Mouse (Mus musculus) right cerebral cortex, postnatal 10 days (tissue): Measurements from ENCODE around the gene D630039A03Rik.
A peak's percentile ranks its signal among the peaks of the same experiment; 100 is the strongest.

Experiments used
- DNase-seq, 2 experiments: peaks; one replicate each; pipeline ENCODE4 v3.0.0; 2021; ENCODE audit warnings: low spot score in 2 of 2

The D630039A03Rik gene

DNA sequence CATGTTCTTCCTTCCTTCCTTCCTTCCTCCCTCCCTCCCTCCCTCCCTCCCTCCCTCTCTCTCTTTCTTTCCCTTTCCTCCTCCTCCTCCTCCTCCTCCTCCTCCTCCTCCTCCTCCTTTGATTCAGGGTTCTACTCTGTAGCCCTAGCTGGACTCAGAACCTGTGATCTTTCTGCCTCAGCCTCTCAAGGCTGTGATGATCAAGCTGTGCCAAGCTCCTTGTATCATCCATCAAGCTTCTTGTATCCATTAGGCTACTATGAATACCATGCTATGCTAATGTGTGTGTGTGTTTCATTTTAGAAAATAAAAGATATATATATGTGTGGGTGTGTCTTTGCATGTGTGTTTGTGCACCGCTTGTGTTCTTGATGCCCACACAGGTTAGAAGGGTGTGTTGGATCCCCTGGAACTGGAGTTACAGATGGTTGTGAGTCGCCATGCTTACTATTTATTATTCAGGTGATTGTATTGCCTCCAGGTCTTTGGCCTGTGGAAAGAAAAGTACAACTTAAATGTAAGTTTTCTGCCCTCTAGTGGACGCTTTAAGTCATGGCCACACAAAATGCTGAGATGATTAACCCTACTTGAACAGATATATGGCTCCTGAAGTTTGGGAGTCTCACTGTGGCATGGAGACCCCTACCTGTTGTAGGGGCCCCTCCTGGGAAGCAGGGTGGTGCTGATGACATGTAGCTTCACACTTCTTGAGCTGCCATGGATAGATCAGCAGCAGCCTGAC, 11.5 kb upstream of the D630039A03Rik start:
- DNase-seq, result no peak

DNA sequence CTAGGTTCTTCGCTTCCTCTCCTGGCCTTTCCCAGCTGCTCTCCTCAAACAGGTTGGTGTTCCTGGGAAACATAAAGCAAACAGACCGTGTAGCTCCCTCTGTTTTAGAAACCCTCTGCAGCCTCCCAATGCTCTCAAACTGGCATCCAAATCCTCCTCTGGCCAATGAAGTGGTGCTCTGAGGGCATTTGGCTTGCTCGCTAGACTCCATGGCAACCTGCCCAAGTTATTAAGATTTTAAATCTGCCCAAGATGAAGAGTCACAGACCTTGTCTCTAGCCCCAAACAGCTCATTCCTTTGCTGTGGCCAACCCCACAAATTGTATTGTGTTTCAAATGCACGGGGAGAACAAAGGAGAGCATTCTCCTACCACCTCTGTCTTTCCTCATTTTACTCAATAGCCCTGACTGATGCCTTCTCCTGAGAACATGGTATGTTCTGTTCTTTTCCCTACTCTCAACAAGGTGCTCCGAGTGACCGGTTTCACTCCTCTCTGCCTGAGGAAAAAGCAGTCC, 8.5 kb upstream of the D630039A03Rik start:
- no peak for DNase-seq

DNA sequence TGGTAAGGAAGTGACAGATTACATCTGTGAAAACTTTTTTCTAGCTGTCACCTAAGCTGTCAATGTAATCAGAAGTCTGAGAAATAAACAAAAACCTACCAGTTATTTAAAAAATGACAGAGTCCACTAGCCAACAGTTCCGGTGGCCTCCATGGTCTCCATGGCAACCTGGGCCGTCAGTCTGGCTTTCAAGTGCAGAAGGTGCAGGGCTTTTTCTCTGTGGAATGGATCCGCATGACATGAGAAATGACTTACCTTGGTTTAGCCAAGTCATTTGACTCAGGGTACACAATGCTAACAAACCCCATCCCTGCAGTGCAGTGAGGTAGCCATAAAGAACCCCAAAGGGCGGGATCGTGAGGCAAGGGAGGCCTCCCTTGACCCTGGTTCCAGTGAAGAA, 6.1 kb upstream of the D630039A03Rik start:
- no peak for DNase-seq

DNA sequence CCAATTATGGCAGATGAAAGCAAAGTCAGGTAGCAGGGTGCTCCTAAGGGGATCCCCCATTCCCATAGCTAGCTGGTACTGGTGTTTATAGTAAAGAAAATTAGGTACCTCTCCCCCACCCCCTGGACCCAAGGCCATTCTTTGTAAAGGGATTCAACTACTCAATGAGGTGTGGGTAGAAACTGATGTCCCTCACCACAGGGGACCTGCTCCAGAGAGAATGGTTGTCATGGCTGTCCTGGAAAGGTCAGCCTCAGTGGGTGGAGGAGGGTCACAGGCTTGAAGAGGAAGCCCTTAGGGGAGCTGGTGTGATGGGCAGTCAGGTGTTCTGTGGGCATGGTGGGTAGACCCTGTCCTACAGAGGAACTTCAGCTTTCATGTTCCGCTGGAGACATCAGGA, 4.4 kb upstream of the D630039A03Rik start:
- DNase-seq, result no peak

DNA sequence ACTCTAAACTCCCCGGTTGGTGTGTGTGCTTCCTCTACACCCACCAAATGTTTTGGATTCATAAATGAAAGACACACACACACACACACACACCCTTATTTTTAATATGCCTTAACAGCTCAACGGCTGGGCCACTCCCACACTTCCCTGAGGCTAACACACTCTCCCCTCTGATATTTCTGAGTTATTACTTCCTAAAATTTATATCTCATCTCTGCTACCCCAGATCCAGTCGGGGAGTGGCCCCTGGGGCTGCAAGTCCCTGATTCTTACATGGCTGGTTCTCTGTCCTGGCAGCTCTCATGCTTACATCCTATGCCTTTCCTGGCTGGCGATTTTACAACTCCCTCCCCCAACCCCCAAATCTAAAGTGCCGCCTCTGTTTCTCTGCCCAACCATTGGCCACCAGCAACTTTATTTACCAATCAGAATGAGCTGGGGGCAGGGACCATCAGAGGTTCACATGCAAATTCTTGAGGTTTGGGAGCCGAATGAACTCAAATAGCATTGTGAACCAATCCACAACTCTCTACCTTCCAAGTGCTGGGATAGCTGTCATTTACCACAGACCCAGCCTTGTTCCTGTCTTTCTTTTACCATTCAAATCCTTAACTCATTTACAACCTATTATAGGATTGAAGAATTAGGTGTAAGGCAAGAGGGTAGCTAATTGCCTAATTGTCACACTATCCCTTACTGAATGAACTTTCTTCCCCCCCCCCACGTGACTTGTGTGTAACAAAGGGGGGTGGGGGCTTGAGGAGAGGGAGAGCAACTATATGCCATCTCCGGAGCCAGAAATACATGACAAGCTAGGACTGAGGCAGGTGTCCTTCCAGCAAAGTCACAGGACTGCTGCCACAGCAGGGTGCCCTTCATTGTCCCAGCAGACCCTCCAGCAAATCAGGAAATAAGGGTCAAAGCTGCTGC, 3.7 kb upstream of the D630039A03Rik start:
- DNase-seq, result no peak

DNA sequence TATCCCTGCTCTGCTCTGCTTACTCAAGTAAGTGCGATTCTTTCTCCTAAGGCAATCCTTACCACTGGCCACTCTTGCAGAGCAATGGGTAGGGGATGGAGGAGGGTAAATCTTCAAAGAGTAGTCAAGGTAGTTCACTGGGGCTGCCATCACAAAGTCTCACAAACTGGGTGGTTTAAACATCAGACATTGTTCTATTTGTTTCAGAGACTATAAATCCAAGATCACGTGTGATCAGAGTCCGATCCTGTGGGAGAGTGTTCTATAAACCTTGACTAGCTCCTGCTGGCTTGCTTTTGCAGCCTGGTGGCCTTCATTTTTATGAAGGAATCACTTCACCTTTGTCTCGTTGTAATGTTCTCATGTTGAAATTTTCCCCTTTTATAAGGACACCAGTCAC, 614 bp upstream of the D630039A03Rik start:
- DNase-seq, result no peak

DNA sequence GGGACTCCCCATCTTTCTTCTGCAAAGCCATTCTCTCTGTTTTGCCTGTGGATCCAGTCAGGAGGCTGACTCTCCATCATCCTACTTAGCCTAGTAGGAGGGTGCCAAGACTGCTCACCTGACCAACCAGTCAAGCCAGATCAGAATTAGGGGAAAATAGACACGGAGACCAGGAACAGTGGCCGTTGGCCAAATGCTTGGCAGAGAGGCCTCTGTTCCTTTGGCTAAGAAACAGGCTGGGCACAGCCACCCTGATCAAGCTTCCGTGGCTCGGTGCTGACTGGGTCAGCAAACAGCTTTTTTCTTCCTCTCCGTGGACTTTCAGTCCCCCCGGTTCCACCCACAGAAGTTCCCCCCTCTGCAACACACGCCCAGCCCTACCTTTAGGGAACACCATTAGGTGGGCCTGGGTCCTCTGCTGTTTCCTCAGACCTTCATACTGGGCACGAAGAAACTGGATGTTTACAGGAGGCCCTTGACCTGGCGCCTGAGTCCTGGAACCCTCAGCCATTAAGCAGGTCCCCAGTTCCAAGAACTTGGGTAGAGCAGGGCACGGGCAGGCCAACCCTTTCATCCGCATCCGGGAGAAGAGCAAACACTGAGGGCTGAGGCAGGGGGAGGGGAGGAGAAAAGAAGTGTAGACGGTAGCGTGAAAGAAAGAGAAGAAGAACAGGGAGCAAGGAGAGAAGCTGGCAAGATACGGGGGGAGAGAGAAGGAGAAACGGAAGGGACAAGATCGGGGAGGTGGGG, 706 bp downstream of the D630039A03Rik start:
- peak; percentile 55 to 70 for DNase-seq

DNA sequence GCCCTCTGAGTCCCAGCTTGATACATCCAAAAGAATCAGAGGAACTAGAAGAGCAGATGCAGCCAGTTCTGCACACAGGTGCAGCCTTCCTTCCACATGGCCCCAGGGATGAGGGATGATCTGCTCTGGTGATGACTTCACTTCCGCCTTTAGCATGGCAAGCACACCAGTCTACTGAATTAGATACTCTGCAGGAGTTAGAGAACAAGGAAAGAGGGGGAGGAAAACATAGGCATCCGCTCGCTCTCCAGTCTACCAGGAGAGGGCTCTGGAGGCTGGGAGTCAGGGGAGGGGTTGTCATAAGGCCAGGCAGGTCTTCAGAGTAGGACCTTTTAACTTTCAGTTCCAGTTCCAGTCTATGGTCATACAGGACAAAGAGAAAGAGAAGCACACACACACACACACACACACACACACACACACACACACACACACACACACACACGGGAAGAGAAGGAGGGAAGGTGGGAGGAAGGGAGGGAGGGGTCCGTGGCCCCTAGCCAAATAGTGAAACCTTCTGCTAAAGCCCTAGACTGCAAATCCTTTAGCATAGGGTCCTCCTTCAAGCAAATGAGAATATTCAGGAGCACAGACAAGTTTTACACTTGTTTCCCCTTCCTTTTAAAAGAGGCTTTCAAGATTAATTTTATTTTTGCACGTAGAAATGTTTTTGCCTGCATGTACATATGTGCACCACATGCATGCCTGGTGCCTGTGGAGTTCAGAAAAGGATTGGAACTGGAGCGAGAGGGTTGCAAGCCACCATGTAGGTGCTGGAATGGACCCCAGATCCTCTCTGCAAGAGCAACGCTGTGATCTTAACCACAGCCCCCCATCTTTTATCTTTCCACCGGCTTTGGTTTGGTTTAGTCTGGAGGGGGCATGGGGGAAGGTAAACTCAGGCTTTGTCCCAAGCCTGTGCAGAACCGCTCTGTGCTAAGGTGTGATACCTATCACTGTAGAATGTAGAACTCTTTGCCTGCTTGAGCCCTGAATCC, 1.6 kb downstream of the D630039A03Rik start:
- no peak for DNase-seq

DNA sequence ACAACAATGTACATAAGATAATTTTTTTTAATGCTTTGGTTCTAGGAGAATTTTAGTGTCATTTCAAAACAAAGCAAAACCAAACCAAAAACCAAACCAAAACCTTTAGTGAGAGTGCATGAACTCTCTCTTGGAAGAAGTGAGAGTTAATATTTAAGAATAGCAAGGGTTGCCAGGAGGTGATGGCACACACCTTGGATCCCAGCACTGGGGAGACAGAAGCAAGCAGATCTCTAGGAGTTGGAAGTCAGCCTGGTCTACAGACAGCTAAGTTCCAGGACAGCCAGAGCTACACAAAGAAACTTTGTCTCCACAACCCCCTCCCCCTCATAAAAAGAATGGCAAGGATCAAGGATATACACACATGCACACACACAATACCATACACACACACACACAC, 3.1 kb downstream of the D630039A03Rik start:
- DNase-seq, result no peak

DNA sequence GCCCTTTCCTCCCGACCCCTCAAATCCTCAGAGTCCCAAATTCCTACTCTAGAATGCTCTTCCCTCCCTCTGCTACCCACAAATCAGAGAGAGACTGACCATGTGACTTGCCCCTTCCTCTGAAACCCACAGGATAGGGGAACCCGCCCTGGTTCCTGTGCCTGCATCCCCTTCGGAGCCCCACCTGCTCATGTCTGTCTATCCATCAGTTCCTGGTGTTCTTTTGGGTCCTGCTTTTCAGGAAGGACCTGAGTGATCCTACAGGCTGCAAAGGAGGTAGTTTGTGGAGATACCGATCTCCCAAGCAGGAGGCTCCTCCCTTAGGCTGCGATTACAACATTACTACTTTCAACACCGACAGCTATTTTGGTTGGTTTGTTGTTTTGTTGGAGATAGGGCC, 7.2 kb downstream of the D630039A03Rik start:
- no peak for DNase-seq

DNA sequence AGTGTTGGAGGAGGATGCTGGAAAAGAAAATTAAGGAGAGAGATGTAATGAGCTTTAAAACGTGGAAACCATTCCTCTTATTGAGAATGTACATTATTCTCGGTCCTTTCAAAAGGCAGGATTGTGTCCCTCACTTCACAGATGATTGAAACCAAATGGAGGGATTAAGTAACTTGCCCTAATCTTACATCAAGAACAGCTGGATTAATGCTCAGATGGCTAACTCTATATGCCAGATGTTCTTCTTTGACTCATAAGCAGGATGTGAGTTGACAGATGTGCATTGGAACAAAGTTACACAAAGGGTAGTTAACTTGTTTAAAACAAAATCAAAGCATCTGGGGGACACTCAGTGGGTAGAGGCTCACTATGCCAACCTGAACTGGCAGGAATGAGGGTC, 9.4 kb downstream of the D630039A03Rik start:
- DNase-seq, result no peak

DNA sequence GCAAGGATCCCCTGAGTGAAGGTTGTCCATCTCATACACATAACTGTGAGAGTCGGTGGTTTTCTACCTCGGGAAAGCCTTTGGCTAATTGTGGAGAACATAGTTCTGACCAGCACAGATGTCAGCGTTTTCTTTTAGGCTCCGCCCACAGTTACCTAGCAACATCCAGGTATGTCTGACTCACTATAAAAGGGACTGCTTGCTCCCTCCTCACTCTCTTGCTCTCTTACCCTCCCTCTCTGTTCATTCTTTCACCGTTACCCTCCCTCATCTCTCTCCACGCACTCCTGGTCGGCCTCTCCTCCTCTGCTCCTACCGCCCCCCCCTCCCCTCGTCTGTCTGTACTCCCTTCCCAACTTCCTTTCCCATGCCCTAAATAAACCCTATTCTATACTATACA, 11.5 kb downstream of the D630039A03Rik start:
- DNase-seq, result no peak

DNA sequence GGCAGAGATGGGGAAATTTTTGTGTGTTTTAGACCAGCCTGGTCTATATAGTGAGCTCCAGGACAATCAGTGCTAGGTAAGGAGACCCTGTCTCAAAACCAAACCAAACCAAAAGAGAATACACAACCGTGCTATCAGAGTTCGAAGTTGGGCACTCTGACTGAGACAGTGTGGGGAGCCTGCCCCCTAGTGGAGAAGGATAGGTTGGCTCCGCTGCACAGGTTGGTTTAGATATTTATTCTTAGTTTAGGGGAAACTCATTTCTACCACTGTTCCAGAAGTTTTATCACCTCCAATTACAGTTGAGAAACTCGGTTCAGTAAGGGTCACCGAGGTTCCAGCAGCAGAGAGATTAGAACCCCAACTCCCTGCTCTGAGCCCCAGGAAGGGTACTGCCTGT, 11.9 kb downstream of the D630039A03Rik start:
- peak; percentile 58 to 77 for DNase-seq

DNA sequence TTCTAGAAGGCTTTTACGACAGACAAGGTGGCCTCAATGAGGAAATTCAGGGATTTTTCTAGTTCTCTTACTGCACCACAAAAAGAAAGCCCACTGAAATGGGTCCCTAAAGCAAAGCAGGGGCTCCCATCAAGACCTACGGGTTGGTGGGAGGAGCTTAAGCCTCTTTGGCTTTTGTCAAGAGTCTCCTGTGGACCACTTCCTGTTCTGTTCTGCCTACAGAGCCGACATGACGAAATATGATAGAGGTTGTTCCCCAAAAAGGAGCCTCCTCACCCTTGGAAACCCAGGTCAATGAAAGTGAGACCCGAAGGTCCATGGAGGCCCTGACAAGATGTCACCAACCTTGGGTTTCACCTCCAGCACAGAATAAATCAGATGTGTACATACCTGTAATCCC, 13.5 kb downstream of the D630039A03Rik start:
- no peak for DNase-seq

DNA sequence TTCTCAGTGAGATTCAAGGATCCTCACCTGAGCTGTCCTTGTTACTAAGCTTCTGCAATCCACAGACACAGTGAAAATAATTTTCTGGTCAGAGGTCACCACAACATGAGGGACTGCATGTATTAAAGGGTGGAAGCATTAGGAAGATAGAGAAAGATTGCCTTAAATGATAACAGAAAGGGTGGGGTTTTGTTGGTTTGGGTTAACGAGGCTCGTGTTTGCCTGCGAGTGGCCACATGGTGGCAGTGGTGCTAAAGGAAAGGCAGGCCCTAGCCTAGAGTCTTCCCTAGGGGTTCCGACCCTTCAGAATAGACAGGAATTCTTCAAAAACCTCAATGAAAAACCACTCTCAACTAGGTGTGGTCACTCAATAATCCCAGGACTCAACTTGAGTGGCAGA, 14.9 kb downstream of the D630039A03Rik start:
- peak in 1 of 2 experiments; percentile 63 for DNase-seq

DNA sequence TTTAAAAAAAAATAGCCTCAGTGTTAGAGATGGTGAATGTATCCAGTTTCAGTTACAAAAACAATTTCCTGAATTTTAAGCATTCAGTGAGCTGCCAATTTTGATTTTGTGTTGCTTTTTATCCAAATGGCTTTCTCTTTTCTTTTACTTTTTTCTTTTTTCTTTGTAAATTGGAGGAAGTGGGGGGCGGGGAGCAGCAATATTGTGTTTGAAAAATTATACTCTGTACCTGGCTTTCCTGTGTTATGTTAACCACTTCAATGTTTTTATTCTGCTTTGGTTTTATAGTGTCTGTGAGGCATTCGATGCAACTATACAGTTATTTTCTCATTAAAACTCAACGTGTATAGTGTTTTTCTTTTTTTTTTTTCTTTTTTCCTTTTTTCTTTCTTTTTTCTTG, 19.5 kb downstream of the D630039A03Rik start:
- no peak for DNase-seq

DNA sequence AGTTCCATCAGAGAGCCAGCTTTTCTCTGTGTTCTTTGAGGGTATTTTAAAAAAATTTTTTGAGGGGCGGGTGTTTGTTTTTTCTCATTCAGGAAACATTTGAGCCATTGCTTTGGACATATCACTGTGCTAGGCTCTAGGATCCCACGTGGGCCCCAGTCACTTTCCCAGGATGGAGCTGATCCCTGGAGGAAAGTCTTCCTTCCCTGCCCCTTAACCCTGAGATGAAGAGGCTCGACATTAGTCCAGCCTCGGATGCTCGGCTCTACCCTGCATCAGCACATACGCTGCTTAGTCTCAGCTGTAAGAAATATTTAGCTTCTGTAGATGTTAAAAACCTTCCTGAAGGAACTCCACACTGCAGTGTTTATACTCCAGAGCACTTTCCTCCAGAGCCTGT, 20.2 kb downstream of the D630039A03Rik start:
- no peak for DNase-seq

DNA sequence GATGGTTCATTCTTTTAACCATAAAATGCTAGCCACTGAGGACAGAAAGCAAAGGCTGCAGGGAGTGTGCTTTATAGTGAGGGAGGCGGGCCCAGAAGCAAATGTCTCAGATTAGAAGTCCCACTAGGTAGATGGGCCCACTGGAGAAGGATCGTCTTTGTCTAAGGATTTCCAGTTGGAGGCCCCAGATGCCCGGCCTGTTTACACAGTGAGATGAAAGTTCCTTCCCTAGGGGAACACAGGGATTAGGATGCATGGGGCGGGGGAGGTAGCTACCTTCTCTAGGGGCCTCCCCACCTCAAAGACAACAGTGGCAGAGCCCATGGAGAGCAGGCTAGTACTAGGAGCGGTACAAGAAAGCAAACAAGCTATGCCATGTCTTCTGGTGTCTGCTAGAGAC, 21.0 kb downstream of the D630039A03Rik start:
- DNase-seq, result no peak

DNA sequence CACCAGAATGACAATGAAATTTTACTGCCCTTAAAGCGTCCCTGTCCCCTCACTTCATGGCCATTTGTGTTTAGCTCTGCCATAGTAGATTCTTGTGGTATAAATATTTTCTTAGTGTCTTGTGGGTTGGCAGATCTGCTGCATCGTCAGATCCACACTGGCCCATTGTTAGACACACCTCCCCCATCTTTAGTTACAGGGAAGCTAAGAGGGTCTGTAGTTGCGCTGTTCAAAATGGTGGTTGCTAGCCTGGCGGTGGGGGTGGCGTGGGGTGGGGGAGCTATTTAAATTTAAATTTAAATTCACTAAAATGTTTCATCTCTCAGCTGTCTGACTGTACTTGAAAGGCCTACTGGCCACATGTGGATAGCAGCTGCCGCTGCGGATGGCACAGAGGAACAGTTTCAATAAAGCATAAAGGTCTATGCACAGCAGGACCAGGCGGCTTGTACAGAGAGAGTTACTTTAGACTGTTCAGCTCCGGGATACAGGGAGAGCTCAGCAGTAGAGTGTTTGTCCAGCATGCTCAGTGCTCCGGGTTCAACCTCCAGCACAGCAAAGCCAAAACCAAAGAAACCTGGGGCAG, 24.0 kb downstream of the D630039A03Rik start:
- DNase-seq, result peak in 1 of 2 experiments; percentile 13

DNA sequence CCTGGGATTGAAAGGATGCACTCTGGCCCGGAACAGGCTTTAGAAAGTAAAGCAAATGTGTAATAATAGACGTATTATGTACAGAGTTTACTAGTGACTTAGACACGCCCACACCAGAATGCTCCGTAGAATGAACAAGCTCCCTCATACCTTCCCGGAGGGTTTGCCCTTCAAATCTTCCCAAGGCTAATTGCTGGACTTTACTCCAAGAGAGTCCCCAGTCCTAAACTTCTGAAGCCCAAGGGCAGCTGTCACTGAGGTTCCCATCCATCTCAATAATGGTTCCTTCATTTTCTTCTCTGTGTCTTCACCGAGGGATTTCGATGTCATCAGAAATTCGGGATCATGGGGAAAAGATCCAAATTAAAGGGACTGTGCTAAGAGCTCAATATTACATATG, 26.3 kb downstream of the D630039A03Rik start:
- DNase-seq, result no peak
